Mouse (Mus musculus) brain, adult 2 months (tissue): ENCODE results near the gene Slc37a1.

Source experiments
- DNase-seq: peaks from one replicate; pipeline ENCODE4 v3.0.0; 2011; ENCODE audit warnings: low read depth, low spot score

Gene Slc37a1

DNA sequence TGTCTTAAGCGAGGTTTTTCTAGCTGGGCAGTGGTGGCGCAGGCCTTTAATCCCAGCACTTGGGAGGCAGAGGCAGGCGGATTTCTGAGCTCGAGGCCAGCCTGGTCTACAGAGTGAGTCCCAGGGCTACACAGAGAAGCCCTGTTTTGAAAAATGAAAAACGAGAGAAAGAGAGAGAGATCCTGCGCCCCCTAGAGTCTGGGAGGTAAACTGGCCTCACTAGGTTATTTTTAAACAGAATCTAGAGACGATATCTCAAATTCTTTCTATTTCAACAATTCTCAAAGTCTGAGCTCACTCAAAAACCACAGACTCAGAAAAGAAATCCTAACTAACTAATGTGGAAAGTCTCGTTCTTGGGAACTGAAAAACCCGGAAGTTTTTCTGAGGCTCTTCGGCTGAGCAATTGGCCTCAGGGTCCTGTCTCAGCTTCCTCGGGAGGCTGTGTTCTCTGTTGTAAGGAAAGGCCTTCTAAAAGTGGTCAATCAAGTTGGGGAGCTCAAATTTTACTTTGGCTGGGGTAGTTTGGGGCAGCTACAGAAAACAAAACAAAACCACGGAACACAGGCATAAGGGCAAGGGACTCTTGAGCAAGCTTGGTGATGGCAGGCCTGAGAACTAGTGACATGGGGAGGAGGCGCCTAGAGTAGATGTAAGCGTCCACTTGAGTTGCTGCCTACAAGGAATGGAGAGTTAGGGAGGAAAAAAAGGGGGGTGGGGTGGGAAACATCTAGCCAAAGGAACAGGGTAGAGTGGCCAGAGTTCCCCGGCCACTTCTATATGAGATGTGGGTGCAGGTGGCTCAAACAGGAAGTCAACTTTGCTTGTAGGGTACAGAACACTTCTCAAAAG, 8.0 kb downstream of the Slc37a1 start:
- no peak for DNase-seq

DNA sequence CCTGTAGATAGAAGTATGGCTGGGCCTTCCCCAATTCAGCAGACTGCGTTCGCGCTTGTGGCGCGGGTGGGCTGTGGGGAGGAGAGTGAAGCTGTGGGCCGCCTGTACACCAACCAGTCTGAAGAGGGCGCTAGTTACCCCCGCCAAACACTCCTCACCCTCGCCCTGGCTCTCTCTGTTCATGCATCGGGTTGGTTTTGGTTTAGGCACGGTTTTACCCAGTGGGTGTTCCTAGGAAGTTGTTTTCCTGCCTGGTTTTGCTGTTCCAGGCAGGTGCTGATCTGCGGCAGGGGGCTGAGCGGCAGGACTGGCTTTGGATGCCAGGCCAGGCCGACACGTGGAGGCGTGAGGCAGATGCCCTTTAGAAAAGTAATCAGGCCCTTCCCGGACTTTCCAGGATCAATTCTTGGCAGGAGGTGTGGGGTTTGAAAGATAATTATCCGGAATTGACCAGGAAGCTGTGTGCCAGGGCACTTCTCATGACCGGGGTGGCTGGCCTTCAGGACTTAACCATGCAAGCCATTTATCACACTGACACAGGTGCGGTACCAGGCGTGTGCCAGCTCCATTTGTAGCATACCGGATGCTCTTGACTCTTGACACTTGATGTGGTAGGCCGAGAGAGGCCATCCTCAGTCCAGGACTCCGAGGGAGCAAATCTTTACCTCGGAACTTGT, 8.8 kb downstream of the Slc37a1 start:
- peak; percentile 52 for DNase-seq

DNA sequence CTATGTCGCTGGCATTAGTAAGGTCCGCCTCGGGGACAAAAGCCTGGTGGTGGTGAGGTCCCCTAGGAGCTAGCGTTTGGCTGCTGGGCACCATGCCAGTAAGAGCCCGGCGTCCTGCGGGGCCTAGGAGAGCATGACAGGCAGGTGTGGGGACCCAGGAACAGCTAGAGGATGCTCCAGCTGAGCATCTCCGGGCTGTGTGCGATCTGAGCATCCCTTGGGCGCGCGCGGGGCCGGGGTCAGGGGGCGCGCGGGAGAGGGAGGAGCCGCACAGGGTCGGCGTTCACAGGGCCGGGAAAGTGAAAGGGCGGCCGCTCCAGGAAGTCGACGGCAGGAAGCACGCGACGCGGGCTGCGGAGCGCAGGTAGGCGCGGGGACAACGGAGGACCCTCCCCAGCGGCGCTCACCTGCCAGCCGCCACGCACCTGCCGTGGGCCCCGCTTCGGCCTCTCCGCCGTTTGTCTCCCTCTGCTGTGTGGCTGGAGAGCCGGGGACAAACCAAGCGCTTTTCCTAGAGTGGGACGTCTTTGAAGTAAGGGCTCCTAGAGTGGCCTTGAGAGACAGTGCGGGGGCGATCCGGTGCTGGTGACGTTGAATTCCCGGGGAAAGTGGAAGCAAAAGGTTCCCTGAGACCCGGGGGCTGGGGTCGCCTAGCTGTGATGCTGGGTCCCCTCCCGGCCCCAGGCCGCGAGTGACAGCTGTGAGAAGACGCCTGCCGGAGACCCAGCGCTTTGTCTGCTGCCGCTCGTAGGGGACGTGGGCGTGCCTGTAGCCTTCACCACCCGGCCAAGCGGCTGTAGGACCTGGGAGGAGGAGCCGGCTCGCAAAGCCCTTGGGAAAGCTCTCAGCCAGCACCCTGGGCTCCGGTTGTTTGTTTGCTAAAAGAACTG, 9.5 kb downstream of the Slc37a1 start:
- peak; percentile 72 for DNase-seq

DNA sequence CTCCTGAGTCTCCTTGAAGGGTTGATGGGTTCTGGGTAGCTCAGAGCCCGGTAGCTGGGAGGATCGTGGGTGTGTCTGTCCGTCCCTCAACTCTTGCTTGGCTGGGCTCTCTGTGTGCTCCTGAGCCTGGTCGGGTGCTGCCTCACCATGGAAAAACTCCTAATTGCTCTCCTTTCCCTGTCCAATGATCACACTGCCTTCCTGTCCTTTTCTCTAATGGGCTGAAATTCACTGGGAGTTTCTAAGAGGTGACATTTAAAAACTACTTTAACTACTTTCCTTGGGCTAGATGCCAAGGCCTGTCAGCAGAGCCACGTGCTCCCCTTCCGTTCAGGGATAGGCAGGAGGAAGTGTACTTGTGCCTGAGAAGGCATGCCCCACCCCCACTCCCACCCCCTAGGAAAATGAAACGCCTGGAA, 10.9 kb downstream of the Slc37a1 start:
- peak; percentile 35 for DNase-seq

DNA sequence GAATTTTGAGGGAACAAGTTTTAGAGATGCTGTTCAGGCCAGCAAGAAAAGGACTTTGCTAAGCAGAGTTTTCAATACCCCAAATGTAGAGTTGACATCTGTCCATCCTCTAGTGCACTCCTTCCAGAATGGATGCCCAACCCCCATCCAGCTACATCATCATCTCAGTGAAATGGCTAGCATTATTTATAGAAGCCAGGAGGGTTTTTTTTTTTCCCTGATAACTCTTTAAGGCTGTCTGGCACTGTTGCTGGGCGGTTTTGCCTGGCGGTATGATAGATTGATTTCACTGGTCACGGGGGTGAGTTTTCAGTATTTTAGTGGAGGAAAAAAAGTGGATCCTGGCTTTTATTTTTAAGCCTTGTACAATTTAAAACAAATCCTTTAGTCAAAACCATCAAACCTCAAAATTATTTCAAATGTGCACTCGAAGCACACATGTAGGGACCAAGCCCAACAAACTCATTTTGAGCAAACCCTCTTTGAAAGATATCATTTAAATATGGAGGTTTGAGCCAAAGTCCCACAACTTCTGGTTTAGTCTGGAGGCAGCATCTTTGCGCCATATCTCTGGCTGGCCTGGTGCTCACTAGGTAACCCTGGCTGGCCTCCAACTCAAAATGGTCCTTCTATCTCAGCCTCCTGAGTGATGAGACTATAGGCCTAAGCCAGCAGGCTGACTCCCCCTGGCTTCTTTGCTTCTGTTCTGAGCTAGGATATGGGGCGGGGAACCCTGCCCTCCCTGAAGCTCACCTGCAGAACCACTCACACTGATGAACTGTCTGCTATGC, 12.0 kb downstream of the Slc37a1 start:
- no peak for DNase-seq

DNA sequence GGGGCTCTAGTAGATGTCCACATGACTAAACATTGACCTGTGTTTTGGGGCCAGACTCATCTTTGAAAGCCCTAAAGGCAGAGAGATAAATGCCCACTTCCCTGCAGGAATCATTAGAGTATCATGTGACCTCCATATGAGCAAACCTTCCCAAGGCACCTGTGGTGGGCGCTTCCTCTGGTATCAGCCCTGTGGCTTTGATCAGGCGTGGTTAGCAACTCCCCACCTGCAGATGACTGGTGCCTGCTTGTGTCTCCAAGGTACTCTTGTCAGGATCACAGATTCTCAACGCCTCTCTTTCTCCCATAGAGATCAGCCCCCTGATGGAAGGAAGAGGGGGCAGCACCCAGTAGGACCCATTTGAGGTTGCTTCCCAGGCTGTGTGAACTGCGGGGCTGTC, 13.4 kb downstream of the Slc37a1 start:
- no peak for DNase-seq

DNA sequence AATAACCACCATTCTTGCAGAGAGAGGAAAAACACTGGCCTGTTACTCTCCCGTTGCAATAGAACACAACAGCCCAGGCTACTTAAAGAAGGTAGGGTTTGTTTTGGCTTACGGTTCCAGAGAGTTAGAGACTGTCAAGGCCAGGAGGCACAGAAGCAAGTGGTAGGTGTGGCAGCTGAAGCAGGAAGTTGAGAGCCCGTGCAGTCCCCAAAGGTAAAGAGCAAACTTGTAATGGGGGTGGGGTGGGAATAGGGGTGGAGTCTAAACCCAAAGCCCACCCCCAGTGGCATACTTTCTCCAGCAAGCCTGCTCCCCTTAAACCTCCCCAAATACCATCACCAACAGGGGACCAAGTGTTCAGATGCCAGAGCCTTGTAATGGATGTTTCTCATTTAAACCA, 14.1 kb downstream of the Slc37a1 start:
- no peak for DNase-seq

DNA sequence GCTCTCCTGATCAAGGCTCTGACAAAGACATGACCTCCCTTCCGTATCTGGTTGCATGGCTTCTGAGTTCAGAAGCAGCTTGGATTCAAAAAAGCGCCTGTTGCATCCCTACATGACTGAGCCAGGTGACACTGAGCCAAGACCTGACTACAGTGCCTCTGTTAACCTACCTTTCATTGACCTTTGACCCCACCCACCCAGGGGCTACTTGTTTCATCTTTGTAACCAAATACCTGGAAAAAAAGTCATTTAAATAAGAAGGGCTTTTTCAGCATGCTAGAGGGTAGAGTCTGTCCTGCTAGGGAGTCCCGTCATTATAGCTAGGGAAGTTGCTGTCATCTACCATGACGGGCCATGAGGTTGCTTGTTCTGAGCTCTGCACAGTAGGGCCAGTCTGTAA, 16.8 kb downstream of the Slc37a1 start:
- no peak for DNase-seq

DNA sequence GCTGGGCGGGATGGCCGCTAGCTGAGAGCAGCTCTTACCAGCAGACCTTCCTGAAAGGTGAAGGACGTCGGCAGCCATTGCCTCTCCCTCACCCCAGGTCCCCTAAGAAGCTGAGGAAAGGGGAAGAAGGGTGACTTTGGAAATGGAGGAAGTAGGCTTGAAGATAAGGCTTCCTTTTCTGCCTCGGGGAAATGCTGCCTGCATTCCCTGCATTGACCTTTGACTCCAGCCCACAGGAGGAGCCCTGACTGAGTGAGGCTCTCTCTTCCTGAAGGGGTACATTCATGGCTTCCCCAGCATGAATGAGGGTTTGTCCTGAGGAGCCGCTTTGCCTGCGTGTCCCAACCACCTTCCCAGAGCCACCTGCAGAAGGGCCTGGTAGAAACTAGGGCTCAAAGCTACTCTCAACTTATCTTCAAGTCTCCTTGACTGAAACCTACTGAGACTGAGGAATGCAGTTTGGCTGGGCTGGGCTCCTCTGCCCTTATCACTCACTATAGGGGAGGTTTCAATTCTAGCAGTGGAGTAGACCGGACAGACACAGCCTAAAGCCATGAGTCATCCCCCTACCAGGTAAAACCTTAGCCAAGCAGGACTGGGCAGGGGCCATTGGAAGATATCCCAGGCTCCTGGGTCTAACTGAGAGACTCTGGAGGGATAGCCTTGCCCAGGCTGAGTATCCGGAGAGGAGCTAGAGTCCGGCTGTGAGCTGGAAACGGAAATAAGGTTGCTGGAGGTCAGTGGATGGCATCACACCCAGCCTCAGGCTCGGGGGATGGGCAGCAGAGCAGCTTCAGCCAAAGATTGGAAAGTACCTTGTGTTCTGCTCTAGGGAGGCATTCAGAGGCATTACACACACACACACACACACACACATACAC, 18.5 kb downstream of the Slc37a1 start:
- no peak for DNase-seq

DNA sequence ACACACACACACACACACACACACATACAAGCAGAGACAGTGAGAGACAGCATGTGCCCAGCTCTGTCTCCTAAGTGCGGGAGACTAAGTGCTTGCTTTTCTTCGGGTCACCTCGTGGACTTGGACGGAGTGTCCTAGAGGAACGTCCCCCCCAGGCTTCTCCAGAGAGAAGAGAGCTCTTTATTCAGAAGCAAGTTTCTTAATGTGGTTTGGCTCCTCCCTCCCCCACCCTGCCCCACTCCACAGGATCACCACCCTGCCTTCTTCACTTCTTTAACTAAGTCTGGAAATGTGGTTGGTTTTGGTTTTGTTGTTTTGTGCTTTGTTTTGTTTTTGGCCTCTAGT, 19.2 kb downstream of the Slc37a1 start:
- DNase-seq = no peak

DNA sequence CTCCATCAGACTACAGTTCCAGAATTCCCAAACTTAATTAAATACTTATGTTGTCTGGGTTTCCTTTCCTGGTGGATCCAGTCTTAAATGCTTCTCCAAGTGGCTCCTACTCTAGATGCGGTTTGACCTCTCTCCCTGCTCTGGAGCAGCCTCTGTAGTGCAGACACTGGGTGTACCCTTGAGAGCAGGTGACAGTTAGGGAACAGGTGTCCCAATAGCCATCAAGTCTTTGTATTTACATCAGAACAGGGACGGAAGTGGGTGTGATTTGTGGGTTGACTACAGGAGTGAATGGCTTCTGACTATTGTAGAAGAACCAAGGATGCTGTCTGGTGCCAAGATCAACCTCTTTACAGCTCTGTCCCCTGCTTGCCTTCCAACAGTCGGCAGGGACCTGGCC, 21.2 kb downstream of the Slc37a1 start:
- DNase-seq = no peak

DNA sequence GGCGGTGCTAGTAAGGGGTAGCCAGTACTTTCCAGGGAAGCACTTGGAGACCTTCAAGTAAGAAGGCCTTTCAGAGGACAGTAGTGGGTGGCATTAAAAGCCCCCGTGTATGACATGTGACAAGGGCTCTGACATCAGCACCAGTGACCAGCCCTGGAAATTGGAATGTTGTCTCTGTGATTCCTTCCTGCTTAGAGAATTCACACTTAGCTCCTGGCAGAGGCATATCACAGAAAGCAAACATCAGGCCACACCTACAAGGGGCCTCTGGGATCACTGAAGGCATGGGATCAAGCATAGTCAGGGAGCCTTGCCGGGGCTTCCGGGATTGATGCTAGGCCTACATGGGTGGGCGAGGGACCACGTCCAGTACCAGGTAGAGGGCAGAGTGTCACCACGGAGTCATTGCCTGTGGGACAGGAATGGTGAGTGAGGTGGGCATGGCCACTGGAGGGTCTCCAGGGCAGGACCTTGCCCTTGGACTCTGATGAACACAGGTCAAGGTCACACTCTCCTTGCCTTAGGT, 21.8 kb downstream of the Slc37a1 start:
- DNase-seq = no peak

DNA sequence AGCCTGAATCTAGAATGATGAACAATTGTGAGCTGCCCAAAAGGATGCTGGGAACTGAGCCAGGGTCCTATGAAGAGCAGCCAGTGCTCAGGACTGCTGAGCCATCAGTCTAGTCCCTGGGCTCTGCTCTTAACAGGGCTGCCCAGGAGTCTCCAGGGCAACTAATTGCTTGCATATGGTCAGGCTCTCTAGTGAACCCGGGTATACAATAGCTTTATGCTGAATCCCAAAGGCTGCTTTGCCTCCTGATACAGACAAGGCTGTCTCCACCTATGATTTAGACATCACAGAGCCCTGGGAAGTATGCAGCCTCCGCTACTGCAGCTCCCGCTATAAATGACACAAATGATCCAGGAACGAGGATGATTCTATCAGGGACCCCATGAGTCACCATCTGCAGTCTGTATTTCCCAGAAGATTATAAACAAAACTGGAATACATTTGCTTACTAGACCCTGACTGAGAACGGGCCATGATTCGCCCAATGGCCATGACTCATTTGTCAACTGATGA, 22.7 kb downstream of the Slc37a1 start:
- DNase-seq = no peak

DNA sequence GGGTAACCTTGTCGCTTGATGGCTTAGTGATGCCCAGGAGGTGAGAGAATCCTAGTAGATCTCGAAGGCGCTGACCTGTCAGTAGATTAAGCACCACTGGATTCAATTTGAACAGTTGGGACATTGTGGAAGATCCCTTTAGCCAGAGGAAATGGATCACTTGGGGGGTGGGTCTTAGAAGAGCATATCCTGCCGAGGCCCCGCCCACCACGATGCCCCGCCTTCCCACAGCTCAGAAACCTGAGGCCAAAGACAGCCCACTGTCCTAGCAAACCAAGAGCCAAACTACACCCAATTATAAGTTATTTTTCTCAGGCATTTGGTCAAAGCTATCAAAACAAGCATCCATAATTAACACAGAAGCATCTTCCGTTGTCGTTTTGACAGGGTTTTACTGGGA, 24.5 kb downstream of the Slc37a1 start:
- DNase-seq = no peak

DNA sequence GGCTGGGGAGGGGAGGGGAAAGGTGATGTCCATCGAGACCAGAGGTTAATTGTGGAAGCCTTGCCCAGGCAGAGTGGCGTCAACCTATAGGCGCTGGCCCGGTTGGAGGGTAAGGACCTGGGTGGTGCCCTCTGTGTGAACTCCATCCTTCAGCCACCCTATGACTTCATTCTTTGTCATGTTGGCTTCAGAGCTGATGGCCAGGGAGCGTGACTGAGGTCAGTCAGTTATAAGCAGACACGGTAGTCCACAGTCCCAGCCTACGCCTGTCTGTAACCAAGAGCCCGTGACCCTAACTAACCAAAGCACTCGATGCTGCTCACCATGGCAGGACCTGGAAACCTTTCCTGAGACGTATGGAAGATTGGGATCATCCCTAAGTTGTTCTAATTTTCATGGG, 26.1 kb downstream of the Slc37a1 start:
- no peak for DNase-seq

DNA sequence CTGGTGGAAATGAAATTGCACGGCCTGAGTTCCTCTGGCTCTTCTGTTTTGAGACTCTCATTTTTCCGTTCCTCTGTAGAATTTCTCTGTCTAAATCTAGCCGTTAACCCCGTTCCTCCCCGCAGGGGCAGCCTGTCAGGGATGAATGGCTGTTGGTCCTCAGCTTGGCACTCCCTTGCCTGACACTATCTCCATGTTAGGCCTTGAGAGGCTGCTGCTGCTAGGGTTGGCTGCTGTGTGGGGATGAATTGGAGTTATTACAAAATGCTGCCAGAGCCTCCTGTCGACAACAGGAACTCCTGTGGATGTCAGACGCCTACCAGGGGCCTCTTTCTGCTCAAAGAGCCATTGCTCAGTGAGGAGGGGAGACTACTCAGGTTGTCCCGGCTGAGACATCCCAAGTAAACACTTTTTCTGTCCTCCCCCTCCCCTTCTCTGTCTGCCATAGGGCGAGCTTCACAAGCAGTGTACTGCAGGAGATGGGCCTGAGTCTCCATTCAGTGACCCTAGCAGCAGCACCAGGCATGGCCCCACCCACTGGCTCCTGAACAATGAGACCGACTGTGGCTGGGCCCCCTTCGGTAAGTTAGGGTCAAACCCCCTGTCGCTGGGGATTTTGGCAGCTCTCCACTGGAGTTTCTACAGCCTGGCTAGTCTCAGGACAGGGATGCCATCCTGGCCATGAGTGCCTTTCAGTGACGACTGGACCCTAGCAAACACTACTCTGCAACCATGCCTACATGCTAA, 28.6 kb downstream of the Slc37a1 start:
- DNase-seq = no peak

DNA sequence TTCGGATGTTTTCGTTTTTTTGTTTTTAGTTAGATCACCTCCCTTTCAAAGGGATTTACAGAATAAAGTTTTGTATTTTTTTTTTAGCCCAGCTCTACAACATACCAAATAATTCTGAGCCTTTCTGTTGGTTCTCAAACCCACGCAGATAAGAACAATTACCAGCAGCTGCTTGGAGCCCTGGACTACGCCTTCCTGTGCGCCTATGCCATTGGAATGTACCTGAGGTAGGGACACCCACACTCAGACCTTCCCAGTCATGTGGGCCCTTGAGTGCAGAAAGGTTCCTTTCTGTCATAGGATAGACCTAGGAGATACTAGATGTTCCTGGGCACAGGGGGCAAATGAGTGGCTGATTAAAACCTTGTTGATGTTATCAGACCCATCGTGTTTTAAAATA, 29.4 kb downstream of the Slc37a1 start:
- DNase-seq = no peak

DNA sequence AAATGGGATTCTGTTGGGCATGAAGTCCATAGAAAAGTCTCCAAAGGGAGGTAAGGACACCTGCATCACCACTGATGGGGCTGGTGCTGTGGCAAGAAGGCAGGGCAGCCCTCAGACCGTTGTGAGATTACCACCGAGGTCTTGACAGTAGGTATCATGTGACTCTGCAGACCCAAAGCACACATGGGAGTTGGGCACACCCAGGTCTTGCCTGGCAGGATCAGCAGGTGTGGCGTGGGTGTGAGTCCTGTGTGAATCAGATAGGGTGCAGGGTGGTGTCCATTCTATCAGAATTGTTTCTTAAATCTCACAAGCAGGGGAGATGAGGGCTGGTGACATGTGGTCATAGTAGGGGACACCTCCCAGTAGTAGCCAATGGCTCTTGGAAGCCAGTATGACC, 30.4 kb downstream of the Slc37a1 start:
- DNase-seq = no peak

DNA sequence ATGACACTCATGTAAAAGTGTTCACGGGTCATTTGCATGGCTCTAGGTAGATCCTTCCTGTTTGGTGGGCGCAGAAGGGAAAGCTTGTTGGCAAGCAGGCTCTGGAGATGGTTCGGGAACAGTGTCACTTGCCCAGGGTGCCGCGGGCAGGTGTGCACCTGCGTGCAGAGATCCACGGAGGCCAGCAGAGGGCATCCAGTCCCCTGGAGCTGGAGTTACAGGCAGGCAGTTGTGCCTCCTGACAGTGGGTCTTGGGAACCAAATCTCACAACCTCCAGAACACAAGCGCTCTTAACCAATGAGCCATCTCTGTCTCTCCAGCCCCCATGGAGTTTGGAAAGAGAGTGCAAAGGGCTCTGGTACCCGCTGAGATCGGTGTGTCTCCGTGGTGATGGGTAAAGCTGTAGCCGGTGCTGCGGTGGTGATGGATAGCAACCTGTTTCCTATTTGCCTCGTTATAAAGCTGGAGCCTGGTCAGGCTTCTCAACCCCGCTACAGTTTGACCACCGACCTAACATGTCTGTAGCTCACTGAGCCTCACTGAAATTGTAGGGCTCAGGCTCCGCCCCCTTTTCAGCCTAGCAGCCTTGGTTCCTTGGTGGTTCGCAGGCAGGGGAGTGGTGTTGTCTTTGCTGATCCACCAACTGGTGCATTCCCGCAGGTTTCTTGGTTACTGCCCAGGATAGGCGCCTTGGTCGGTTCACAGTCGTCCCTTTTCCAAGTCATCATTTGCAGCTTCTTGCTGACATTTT, 31.1 kb downstream of the Slc37a1 start:
- DNase-seq = peak; percentile 57
